Mouse (Mus musculus) gastrocnemius, postnatal 36 days (tissue): ENCODE results near the gene Gtpbp1. TPM values are rescaled to one million over a fixed set of nuclear protein-coding genes. Genes with fewer than 3 reads are reported as not detected.

Source experiments
- DNase-seq, 2 experiments: peaks; one replicate each; pipeline ENCODE4 v3.0.0; 2022
- intact Hi-C: fragments of 180-260 bp; cut with DNase I; formaldehyde crosslinking; loops from one replicate; pipeline ENCODE4 v1.15.1; 2025
- total RNA-seq, 2 experiments: library from RNA; stranded (reverse); gene quantifications; 2 replicates each; pipeline ENCODE4 v1.2.3; 2021

The Gtpbp1 gene
- total RNA-seq, 2 experiments from 2014 or later: 22.5 to 24.2 TPM

GRCm38 (mm10) chr15:79684616-79685015 lies 6.0 kb upstream of the Gtpbp1 start:
- intact Hi-C loops: no loop called here

DNA sequence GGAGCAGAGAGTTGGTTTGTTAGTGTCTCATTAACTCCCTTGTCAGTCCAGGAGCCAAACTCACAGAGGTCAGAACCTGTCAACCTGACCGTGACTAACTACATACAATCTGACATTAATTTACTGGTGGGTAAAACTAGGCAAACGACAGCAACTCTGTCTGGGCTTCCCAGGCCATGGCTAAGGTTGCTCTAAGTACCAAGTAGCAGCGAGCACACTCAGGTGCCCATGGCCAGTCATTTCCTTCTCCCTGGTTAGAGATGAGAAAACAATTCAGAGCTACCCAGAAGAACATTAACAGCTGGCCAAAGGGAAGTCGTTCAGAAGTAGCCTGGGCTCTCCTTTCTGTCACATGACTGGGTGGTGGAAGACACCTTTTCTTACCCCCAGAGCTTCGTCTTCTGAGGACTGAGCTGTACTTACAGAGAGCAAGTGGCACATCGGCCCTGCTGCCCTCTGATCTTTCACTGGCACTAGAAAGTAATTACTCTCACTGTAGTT lies 5.5 kb upstream of the Gtpbp1 start:
- DNase-seq: no peak
- intact Hi-C loops: no loop called here

More at GRCm38 (mm10) chr15:79684616-79685015, 6.0 kb upstream of the Gtpbp1 start:
- DNase-seq: no peak

DNA sequence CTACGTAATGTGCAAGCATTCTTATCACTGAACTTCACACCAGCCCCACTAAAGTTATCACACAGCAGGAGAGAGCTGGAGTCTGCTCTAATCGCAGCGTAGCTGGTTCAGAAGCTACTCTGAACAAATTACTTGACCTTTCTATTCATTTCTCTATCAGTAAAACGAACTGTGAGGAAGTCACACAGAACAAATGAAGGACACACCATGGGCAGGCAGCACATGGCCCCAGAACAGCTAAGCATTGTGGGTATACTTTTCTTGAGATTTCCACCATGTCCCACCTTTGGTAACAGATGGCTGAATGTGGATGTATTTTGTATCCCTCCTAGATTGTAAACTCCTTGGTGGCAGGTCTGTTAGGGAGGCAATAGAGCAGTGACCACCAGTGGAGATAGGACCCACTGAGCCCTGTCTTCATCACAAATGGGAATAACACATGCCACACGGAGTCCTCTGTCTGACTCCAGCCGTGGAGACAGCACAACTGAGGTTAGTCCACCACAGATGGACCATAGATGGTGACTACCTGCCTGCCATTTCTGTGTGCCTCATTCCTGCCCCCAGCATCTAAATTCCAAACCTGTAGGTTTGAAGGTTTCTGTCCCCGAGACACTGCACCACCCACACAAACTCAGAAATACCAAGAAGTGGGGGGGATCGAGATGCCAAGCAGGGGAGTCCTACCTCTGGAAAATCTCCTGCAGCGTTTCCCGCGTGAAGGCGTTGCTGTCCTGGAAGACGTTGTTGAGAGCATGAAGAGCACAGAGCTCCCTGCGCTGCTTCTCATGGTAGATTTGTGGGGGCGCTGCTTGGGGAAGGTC lies 4.4 kb upstream of the Gtpbp1 start:
- intact Hi-C loops: no loop called here
- no peak for DNase-seq

GRCm38 (mm10) chr15:79687175-79687574 lies 3.5 kb upstream of the Gtpbp1 start:
- DNase-seq: peak in 1 of 2 experiments; percentile 14
- intact Hi-C loops: no loop called here

DNA sequence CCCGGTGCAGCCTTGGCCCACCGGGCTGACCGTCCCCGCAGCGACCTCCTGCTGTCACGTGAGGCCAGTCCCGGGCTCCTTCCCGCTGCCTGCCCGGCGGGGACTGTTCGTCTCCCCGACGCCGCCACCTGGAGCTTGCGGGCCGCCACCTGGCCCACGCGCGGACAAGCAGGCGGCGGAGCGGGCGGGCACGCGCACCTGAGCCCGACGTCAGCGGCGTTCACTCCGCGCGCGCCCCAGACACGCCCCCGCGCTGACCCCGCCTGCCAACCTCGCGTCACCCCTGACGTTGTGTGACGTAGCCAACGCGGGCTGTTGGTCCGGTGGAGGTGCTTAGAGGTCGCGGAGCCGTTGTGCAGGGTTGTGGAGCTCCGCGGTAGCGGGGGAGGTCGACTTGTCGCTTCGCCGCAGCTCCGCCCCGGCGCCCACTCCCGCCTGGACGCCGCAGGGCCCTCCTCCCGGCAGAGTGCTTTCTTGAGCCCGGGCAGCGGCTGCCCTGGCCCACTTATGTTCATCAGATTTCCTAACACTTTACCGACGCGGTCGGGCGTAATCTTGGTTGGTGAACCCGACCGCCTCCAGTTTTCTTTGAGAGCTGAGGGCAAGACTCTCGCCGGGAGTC lies 2.9 kb upstream of the Gtpbp1 start, which contains the start of gene Josd1:
TSS of gene Josd1 (minus strand) at position 274 of the 622 bp plus-strand sequence.
- peak; percentile 94 to 98 for DNase-seq
- intact Hi-C loops: no loop called here

DNA sequence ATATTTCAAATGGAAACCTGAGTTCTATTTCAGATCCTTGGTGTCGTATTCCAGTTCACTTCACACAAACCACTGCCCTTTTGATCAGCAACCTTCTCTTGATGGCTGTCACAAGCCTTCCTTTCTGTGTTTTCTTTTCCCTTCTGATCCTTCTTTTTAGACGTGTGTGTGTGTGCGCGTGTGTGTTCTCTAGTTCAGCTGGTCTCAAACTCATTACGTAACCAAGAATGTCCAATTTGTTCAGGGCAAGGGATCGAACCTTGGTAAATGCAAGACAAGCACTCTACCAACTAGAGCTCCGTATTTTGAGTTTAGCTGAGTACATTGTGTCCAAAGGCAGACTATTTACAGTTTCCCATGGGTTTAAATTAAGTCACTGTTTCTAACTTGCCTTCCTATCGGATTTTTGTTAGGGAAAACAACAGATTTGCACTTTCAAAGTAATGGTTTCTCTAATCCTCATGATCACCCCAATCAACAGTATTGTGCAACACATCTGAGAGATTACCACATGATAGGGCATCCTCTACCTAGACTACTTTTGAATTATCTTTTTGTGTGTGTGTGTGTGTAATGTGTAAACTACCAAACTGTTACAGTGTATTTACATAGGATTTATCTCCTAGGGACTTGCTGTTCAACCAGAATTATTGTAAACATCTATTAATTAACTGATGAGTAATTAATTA lies 2.2 kb upstream of the Gtpbp1 start:
- intact Hi-C loops: no loop called here
- no peak for DNase-seq

- intact Hi-C loops: no loop called here
Measured at GRCm38 (mm10) chr15:79689662-79690425, 801 bp upstream of the Gtpbp1 start.

DNA sequence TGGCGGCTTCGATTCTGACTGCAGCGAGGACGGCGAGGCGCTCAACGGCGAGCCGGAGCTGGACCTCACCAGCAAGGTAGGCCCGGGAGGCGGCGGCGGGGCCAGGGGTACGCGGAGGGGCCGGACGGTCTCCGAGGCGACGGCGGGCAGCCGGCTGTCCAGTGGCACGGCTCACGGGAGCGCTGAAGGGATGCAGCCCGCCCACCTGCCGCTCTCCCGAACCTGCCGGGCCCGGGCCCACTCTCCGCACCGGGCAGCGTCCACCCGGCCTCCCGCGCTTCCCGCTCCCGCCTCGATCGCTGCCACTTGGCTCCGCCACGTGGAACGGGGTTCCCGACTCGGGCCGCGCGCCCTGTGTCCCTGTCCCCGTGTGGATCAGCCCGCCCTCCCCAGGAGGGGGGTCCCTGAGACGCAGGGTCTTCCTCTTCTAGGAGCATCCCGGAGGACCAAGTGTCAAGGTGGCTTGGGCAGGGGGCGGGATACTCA lies 421 bp downstream of the Gtpbp1 start:
- DNase-seq: peak; percentile 20 to 54
- intact Hi-C loops: no loop called here

More at GRCm38 (mm10) chr15:79689662-79690425, 801 bp upstream of the Gtpbp1 start:
- DNase-seq: no peak

DNA sequence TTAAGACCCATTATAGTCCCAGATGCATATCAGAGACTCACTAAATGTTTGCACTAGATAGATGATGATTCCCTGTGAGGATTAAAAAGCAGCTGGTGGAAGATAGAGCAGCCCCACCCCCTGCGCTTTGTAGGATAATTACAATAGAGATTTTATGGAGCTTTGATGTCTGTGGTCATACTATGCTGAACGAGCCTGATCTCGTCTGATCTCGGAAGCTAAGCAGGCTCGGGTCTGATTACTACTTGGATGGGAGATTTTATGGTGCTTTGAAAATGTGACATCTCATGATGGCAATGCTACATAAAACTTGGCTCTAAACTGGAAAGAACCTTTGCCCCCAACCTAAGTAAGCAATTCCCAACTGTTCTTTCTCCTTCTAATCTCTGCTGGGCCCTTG lies 1.7 kb downstream of the Gtpbp1 start:
- intact Hi-C loops: no loop called here
- DNase-seq: no peak

GRCm38 (mm10) chr15:79693740-79694139 lies 3.1 kb downstream of the Gtpbp1 start:
- intact Hi-C loops: no loop called here
- no peak for DNase-seq

GRCm38 (mm10) chr15:79694512-79694911 lies 3.9 kb downstream of the Gtpbp1 start:
- intact Hi-C loops: no loop called here
- DNase-seq: no peak

DNA sequence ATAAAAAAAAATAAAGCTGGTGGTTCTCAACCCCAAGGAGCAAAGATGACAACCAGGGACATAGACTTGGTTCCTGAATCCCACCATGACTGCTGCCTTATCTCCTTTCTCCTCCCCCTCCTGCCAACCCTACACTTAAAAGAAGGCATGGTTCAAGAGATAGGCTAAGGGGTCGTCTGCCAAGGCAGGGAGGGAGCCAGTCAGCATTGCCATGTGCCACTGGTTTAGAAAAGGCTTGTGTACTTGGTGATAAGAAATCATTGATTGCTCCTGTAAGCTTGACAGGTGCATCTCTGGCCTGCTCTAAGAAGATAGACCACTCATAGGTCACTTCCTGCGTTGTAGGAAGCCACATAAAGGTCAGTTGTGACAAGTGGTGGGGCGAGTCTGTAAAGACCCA lies 4.9 kb downstream of the Gtpbp1 start:
- intact Hi-C loops: no loop called here
- DNase-seq: no peak

DNA sequence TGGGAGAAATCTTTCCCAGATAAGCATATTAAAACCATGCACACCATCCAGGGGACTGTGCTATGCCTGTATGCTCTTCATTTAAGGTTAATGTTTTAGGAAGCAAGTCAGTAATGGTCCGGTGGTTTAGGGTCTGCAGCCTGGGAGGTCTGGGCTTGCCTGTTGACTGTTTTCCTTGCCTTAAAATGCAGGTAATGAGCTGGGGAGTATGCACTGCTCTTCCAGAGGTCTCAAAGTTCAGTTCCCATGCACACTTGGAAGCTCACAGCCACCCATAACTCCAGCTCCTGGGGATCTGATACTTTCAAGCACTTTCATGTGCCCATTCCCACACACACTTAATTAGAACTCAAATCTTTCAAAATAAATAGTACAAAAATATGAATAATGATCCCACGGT lies 5.9 kb downstream of the Gtpbp1 start:
- intact Hi-C loops: no loop called here
- no peak for DNase-seq

GRCm38 (mm10) chr15:79697011-79697410 lies 6.4 kb downstream of the Gtpbp1 start:
- DNase-seq: no peak
- intact Hi-C loops: no loop called here

GRCm38 (mm10) chr15:79697558-79698187 lies 7.0 kb downstream of the Gtpbp1 start:
- no peak for DNase-seq
- intact Hi-C loops: no loop called here

GRCm38 (mm10) chr15:79706603-79707214 lies 16.1 kb downstream of the Gtpbp1 start:
- intact Hi-C loops: no loop called here
- no peak for DNase-seq

DNA sequence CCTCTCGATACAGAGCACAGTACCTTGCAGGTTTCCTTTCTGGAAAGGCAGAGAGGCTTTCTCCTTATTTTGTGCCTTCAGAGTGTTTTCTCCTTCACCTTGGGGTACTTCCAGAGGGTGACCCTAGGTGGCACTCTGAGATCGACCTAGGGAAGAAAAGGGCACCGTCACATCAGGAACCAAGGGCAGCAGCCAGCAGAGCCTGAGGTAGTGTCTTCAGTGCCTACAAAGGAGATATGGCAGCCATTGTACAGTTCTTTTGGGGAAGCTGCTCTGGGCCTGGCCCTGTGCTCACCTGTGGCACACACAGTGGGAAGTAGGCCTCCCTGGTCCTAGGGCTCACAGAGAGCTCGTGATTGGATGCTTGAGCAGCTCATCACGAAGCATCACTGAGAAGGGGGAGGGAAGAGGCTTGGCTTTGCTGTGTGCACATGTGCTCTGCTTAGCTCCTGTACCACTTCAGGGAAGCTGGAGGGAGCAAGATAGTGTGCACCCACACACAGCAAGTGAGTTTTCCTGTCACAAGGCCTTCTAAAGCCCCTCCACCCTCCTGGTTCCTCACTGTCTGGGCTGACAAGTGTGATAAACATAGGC lies 17.7 kb downstream of the Gtpbp1 start:
- intact Hi-C loops: no loop called here
- no peak for DNase-seq

DNA sequence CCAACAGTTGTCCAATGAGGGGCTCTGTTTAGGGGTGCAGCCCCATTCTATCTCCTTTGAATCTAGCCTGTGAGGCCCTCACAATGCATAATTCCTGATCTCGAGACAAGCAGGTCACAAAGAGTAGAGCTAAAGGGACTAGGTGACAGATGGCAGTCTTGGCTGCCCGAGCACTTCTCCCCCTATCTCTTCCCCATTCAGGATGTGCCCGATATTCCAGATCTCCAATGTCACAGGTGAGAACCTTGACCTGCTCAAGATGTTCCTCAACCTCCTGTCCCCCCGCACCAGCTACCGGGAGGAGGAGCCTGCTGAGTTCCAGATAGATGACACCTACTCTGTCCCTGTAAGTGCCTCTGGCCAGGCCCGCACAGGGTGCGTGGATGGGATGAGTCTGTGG lies 25.0 kb downstream of the Gtpbp1 start:
- intact Hi-C loops: no loop called here

GRCm38 (mm10) chr15:79716710-79717109 lies 26.1 kb downstream of the Gtpbp1 start:
- no peak for DNase-seq
- intact Hi-C loops: no loop called here

More for the DNA sequence above, 25.0 kb downstream of the Gtpbp1 start:
- no peak for DNase-seq
